8 mouse cellular contexts compared by ENCODE assay signal in genomic region chr15:7129127-7129943, GRCm38 (mm10). TPM values are rescaled to one million over a fixed set of nuclear protein-coding genes. Genes with fewer than 3 reads are reported as not detected.
DNase-seq lines count a peak whose midpoint lies in the region; ATAC-seq and TF ChIP-seq lines count a peak whose summit lies in the region.

No protein-coding gene starts in this region.

- H3K9ac ChIP-seq in embryonic facial prominence, embryonic 12.5 days: peak overlapping the region; percentile 77
- peak overlapping the region; percentile 84 for H3K9ac ChIP-seq in kidney, embryonic 14.5 days (ENCODE audit: low read depth, low read length)
- H3K9ac ChIP-seq in limb, embryonic 14.5 days (ENCODE audit: low read depth, low read length, severe bottlenecking): peak overlapping the region; percentile 79
- H3K9ac ChIP-seq in midbrain, embryonic 14.5 days (replicated peaks; ENCODE audit: low read length): peak overlapping the region; percentile 84

- ATAC-seq in embryonic facial prominence, embryonic 12.5 days (ENCODE audit: insufficient number of reproducible peaks, insufficient read depth, low FRiP score, low TSS enrichment): peak; percentile 82
- peak; percentile 92 for ATAC-seq in kidney, embryonic 14.5 days (ENCODE audit: low FRiP score, low TSS enrichment)
- peak; percentile 94 for ATAC-seq in limb, embryonic 14.5 days (ENCODE audit: low FRiP score, low read depth)
- peak; percentile 94 for ATAC-seq in midbrain, embryonic 14.5 days (ENCODE audit: low FRiP score, low TSS enrichment)
- ATAC-seq in activated CD4-positive, CD25-positive, alpha-beta regulatory T cell, adult 4 months: no peak

- H3K9me3 ChIP-seq in embryonic facial prominence, embryonic 12.5 days: 0 out of 2 replicates have a peak, but pooled peaks cover 4% of the 10 kb centered on the region
- no peaks in the 10 kb centered on the region for H3K9me3 ChIP-seq in kidney, embryonic 14.5 days (ENCODE audit: control insufficient read depth, low read length)
- H3K9me3 ChIP-seq in limb, embryonic 14.5 days (ENCODE audit: control insufficient read depth, low read length): no peaks in the 10 kb centered on the region
- H3K9me3 ChIP-seq in midbrain, embryonic 14.5 days (ENCODE audit: control insufficient read depth, low read length): no peaks in the 10 kb centered on the region

- H3K27me3 ChIP-seq in embryonic facial prominence, embryonic 12.5 days: 0 out of 2 replicates have a peak, but pooled peaks cover 4% of the 10 kb centered on the region
- no peaks in the 10 kb centered on the region for H3K27me3 ChIP-seq in kidney, embryonic 14.5 days (ENCODE audit: control insufficient read depth, insufficient read depth, low read length)
- no peaks in the 10 kb centered on the region for H3K27me3 ChIP-seq in limb, embryonic 14.5 days (ENCODE audit: control insufficient read depth, insufficient read depth, low read length)
- peaks cover 17% of the 10 kb centered on the region; the same call in 1 of the 2 replicates for H3K27me3 ChIP-seq in midbrain, embryonic 14.5 days (ENCODE audit: control insufficient read depth, insufficient read depth, low read length)

- peaks cover 17% of the 10 kb centered on the region for H3K4me1 ChIP-seq in embryonic facial prominence, embryonic 12.5 days
- peaks cover 10% of the 10 kb centered on the region; the same call in 1 of the 2 replicates for H3K4me1 ChIP-seq in kidney, embryonic 14.5 days (ENCODE audit: control insufficient read depth, insufficient read depth, low read length)
- H3K4me1 ChIP-seq in limb, embryonic 14.5 days (ENCODE audit: control insufficient read depth, insufficient read depth, low read length): peaks cover 11% of the 10 kb centered on the region
- 0 out of 2 replicates have a peak, but pooled peaks cover 6% of the 10 kb centered on the region for H3K4me1 ChIP-seq in midbrain, embryonic 14.5 days (ENCODE audit: control insufficient read depth, insufficient read depth, low read length)

- peak; percentile 81 for DNase-seq in adrenal gland, postnatal 4 days (ENCODE audit: low spot score in 2 of 2)
- DNase-seq in heart, adult 9 months (ENCODE audit: low spot score in 2 of 2): peak; percentile 91 to 93
- peak; percentile 87 for DNase-seq in limb, embryonic 14.5 days (ENCODE audit: low spot score)
- peak; percentile 96 for DNase-seq in midbrain, embryonic 14.5 days
- peak; percentile 45 to 60 for DNase-seq in spleen, postnatal 36 days (ENCODE audit: low spot score in 2 of 2)

- under 1% methylated on average over 103 of the region's 116 CpGs for WGBS in embryonic facial prominence, embryonic 12.5 days
- under 1% methylated on average over 102 of the region's 116 CpGs for WGBS in kidney, embryonic 14.5 days
- under 1% methylated on average over 70 of the region's 116 CpGs for WGBS in limb, embryonic 14.5 days
- under 1% methylated on average over 99 of the region's 116 CpGs for whole genome bisulfite sequencing in midbrain, embryonic 14.5 days

- peak overlapping the region; percentile 90 for H3K4me2 ChIP-seq in embryonic facial prominence, embryonic 12.5 days (replicated peaks)
- H3K4me2 ChIP-seq in kidney, embryonic 14.5 days (replicated peaks; ENCODE audit: low read depth, low read length): peak overlapping the region; percentile 85
- H3K4me2 ChIP-seq in limb, embryonic 14.5 days (replicated peaks; ENCODE audit: low read depth, low read length, severe bottlenecking): peak overlapping the region; percentile 91
- H3K4me2 ChIP-seq in midbrain, embryonic 14.5 days (ENCODE audit: low read length): peak overlapping the region; percentile 94

- peak overlapping the region; percentile 75 for H3K4me3 ChIP-seq in embryonic facial prominence, embryonic 12.5 days
- H3K4me3 ChIP-seq in kidney, embryonic 14.5 days (ENCODE audit: low read length): peak overlapping the region; percentile 86
- H3K4me3 ChIP-seq in limb, embryonic 14.5 days (replicated peaks; ENCODE audit: low read length): peak overlapping the region; percentile 79
- peak overlapping the region; percentile 76 for H3K4me3 ChIP-seq in midbrain, embryonic 14.5 days (replicated peaks; ENCODE audit: low read depth, low read length)

- no peaks in the 10 kb centered on the region for H3K36me3 ChIP-seq in embryonic facial prominence, embryonic 12.5 days
- H3K36me3 ChIP-seq in kidney, embryonic 14.5 days (ENCODE audit: control insufficient read depth, insufficient read depth, low read length): no peaks in the 10 kb centered on the region
- no peaks in the 10 kb centered on the region for H3K36me3 ChIP-seq in limb, embryonic 14.5 days (ENCODE audit: control insufficient read depth, insufficient read depth, low read length)
- H3K36me3 ChIP-seq in midbrain, embryonic 14.5 days (ENCODE audit: control insufficient read depth, insufficient read depth, low read length): no peaks in the 10 kb centered on the region

- peak; percentile 63; the same call in 1 of the 2 replicates for TF ChIP-seq POLR2A in limb, embryonic 14.5 days (IDR thresholded peaks at IDR 0.05; ENCODE audit: borderline replicate concordance, extremely low read depth, insufficient read depth, insufficient read length)

- peak overlapping the region; percentile 81 for H3K27ac ChIP-seq in embryonic facial prominence, embryonic 12.5 days
- peak overlapping the region; percentile 76 for H3K27ac ChIP-seq in kidney, embryonic 14.5 days (ENCODE audit: low read depth, low read length)
- H3K27ac ChIP-seq in limb, embryonic 14.5 days (replicated peaks; ENCODE audit: low read depth, low read length): peak overlapping the region; percentile 83
- H3K27ac ChIP-seq in midbrain, embryonic 14.5 days (replicated peaks; ENCODE audit: low read depth, low read length): peak overlapping the region; percentile 83

RNA-seq across cellular contexts. Expression of gene Lifr, which starts 38.9 kb away (rescaled TPM):
- 10 to 100 TPM; 64.6 to 75.2 TPM for total RNA-seq in adrenal gland, postnatal 4 days (2021)
- polyA plus RNA-seq in embryonic facial prominence, embryonic 12.5 days (2016; fragmentation: Nextera tagmentation; extraction: Ambion mirVana): 17.5 and 18.3 TPM in 2 replicates
- 15.2 and 33.5 TPM in 2 replicates for polyA plus RNA-seq in kidney, embryonic 14.5 days (2014; fragmentation: Nextera tagmentation; extraction: Ambion mirVana)
- polyA plus RNA-seq in limb, embryonic 14.5 days (2012; rRNA removed): 8.9 and 15.7 TPM in 2 replicates
- 25.2 and 26.7 TPM in 2 replicates for polyA plus RNA-seq in limb, embryonic 14.5 days (2014; fragmentation: Nextera tagmentation; extraction: Ambion mirVana)
- polyA plus RNA-seq in midbrain, embryonic 14.5 days (2014; fragmentation: Nextera tagmentation; extraction: Ambion mirVana): 11.8 and 17.5 TPM in 2 replicates
- under 1 TPM in 1 of 2 experiments, not detected in 1; 0.09 TPM for polyA plus RNA-seq in activated CD4-positive, CD25-positive, alpha-beta regulatory T cell, adult 4 months (2017; shearing (Covaris generic))

Comparison
In these comparisons a context has a peak if more than half of its experiments do, and no peak if none do; other contexts are left out.
1. RNA of gene Lifr, which starts 38.9 kb away (polyA plus RNA-seq): 15.2 to 33.5 TPM in kidney, embryonic 14.5 days, 8.9 to 26.7 TPM in limb, embryonic 14.5 days, 17.5 to 18.3 TPM in embryonic facial prominence, embryonic 12.5 days and 11.8 to 17.5 TPM in midbrain, embryonic 14.5 days; 0.09 TPM in activated CD4-positive, CD25-positive, alpha-beta regulatory T cell, adult 4 months; every median in the first group is over 4 times any median in the second.
2. Peak in every context shown above with its lines, with median percentiles within 50 percentile points of each other: DNase-seq, H3K27ac ChIP-seq, H3K4me2 ChIP-seq, H3K4me3 ChIP-seq and H3K9ac ChIP-seq.